Mouse (Mus musculus): ENCODE measurements around the gene Bsn.
A peak's percentile ranks its signal among the peaks of the same experiment; 100 is the strongest.

Gene Bsn

GRCm38 (mm10) chr9:108189787-108190679 lies at the start of gene Bsn:
Gene Bsn, minus strand, starts transcription at chr9:108190384.
- DNase-seq (ENCODE audit: inconsistent ontology term): peak; percentile 67

GRCm38 (mm10) chr9:108239951-108240350 lies 49.8 kb upstream of the Bsn start:
- DNase-seq (ENCODE audit: inconsistent ontology term): peak; percentile 87

- DNase-seq (ENCODE audit: inconsistent ontology term): peak; percentile 46
Measured at GRCm38 (mm10) chr9:108238831-108239230, 48.6 kb upstream of the Bsn start.

- no peak for DNase-seq (ENCODE audit: inconsistent ontology term)
Measured at GRCm38 (mm10) chr9:108238402-108238801, 48.2 kb upstream of the Bsn start.

GRCm38 (mm10) chr9:108234682-108235081 lies 44.5 kb upstream of the Bsn start:
- no peak for DNase-seq (ENCODE audit: inconsistent ontology term)

GRCm38 (mm10) chr9:108232908-108233307 lies 42.7 kb upstream of the Bsn start:
- no peak for DNase-seq (ENCODE audit: inconsistent ontology term)

- DNase-seq (ENCODE audit: inconsistent ontology term): peak; percentile 66
Measured at GRCm38 (mm10) chr9:108227911-108228649, 37.9 kb upstream of the Bsn start.

- DNase-seq (ENCODE audit: inconsistent ontology term): no peak
Measured at GRCm38 (mm10) chr9:108225166-108225565, 35.0 kb upstream of the Bsn start.

GRCm38 (mm10) chr9:108223633-108224032 lies 33.4 kb upstream of the Bsn start:
- DNase-seq (ENCODE audit: inconsistent ontology term): peak; percentile 44

- DNase-seq (ENCODE audit: inconsistent ontology term): no peak
Measured at GRCm38 (mm10) chr9:108221566-108221965, 31.4 kb upstream of the Bsn start.

GRCm38 (mm10) chr9:108220380-108220774 lies 30.2 kb upstream of the Bsn start:
- peak; percentile 70 for DNase-seq (ENCODE audit: inconsistent ontology term)

GRCm38 (mm10) chr9:108219766-108220379 lies 29.7 kb upstream of the Bsn start:
- no peak for DNase-seq (ENCODE audit: inconsistent ontology term)

- no peak for DNase-seq (ENCODE audit: inconsistent ontology term)
Measured at GRCm38 (mm10) chr9:108217936-108218543, 27.9 kb upstream of the Bsn start.

GRCm38 (mm10) chr9:108217406-108217805 lies 27.2 kb upstream of the Bsn start:
- no peak for DNase-seq (ENCODE audit: inconsistent ontology term)

GRCm38 (mm10) chr9:108213105-108213504 lies 22.9 kb upstream of the Bsn start:
- DNase-seq (ENCODE audit: inconsistent ontology term): peak; percentile 78

GRCm38 (mm10) chr9:108212426-108212825 lies 22.2 kb upstream of the Bsn start:
- DNase-seq (ENCODE audit: inconsistent ontology term): peak; percentile 70

GRCm38 (mm10) chr9:108205571-108205901 lies 15.4 kb upstream of the Bsn start:
- DNase-seq (ENCODE audit: inconsistent ontology term): no peak

- no peak for DNase-seq (ENCODE audit: inconsistent ontology term)
Measured at GRCm38 (mm10) chr9:108204884-108205570, 14.8 kb upstream of the Bsn start.

GRCm38 (mm10) chr9:108203015-108203414 lies 12.8 kb upstream of the Bsn start:
- peak; percentile 32 for DNase-seq (ENCODE audit: inconsistent ontology term)

GRCm38 (mm10) chr9:108202169-108202568 lies 12.0 kb upstream of the Bsn start:
- no peak for DNase-seq (ENCODE audit: inconsistent ontology term)

GRCm38 (mm10) chr9:108201160-108201559 lies 11.0 kb upstream of the Bsn start:
- DNase-seq (ENCODE audit: inconsistent ontology term): peak; percentile 98
